Mouse (Mus musculus): ENCODE measurements around the gene Nr2e3. TPM values are rescaled to one million over a fixed set of nuclear protein-coding genes. Genes with fewer than 3 reads are reported as not detected.
"Not testable (repeated sequence)": the region's sequence is repeated elsewhere in the genome, so short reads cannot be mapped to it uniquely, and the experiment has no call there.

Gene Nr2e3
- polyA plus RNA-seq, 1 experiment from 2014 or later = 8.0 TPM

- WGBS = 87% methylated on average over 17 of the region's 17 CpGs
- no peak overlapping the region for H3K4me3 ChIP-seq (replicated peaks)
- no peaks in the 10 kb centered on the region for H3K36me3 ChIP-seq
- peak overlapping the region; percentile 48 for H3K27ac ChIP-seq
- H3K27me3 ChIP-seq (replicated peaks) = no peaks in the 10 kb centered on the region
- H3K9ac ChIP-seq = no peak overlapping the region
- peak overlapping the region; percentile 37 for H3K4me2 ChIP-seq (replicated peaks)
- ATAC-seq = no peak
- no peaks in the 10 kb centered on the region for H3K9me3 ChIP-seq
- peaks cover 18% of the 10 kb centered on the region for H3K4me1 ChIP-seq (replicated peaks)
These were observed 11.7 kb downstream of the Nr2e3 start for GRCm38 (mm10) chr9:59948691-59949250.

- H3K4me1 ChIP-seq (replicated peaks) = peaks cover 13% of the 10 kb centered on the region
- peak overlapping the region; percentile 11; the same call in 1 of the 2 replicates for H3K4me3 ChIP-seq (replicated peaks)
- WGBS = 49% methylated on average over 8 of the region's 8 CpGs
- ATAC-seq = no peak
- no peaks in the 10 kb centered on the region for H3K36me3 ChIP-seq
- peak overlapping the region; percentile 48; the same call in 1 of the 2 replicates for H3K27ac ChIP-seq
- H3K9me3 ChIP-seq = no peaks in the 10 kb centered on the region
- H3K4me2 ChIP-seq (replicated peaks) = peak overlapping the region; percentile 37
- no peaks in the 10 kb centered on the region for H3K27me3 ChIP-seq (replicated peaks)
- H3K9ac ChIP-seq = no peak overlapping the region
These were observed 12.2 kb downstream of the Nr2e3 start for GRCm38 (mm10) chr9:59948226-59948625.

- Histone ChIP-seq H3K9ac (no peak overlapping the region), H3K4me2 (replicated peaks) (peak overlapping the region; percentile 11; the same call in 1 of the 2 replicates), H3K36me3 (no peaks in the 10 kb centered on the region), H3K4me3 (replicated peaks) (no peak overlapping the region), H3K27me3 (replicated peaks) (no peaks in the 10 kb centered on the region), H3K4me1 (replicated peaks) (peaks cover 13% of the 10 kb centered on the region), H3K27ac (peak overlapping the region; percentile 22; the same call in 1 of the 2 replicates), H3K9me3 (no peaks in the 10 kb centered on the region)
- 79% methylated on average over 8 of the region's 8 CpGs for WGBS
- ATAC-seq = no peak
These were observed 13.2 kb downstream of the Nr2e3 start for GRCm38 (mm10) chr9:59947271-59947670.

- H3K27ac ChIP-seq = no peak overlapping the region
- no peaks in the 10 kb centered on the region for H3K27me3 ChIP-seq (replicated peaks)
- no peak for ATAC-seq
- H3K4me3 ChIP-seq (replicated peaks) = no peak overlapping the region
- no peak overlapping the region for H3K9ac ChIP-seq
- peaks cover 17% of the 10 kb centered on the region for H3K4me1 ChIP-seq (replicated peaks)
- WGBS = 74% methylated on average over 3 of the region's 3 CpGs
- H3K4me2 ChIP-seq (replicated peaks) = no peak overlapping the region
- H3K9me3 ChIP-seq = no peaks in the 10 kb centered on the region
- H3K36me3 ChIP-seq = no peaks in the 10 kb centered on the region
These were observed 15.2 kb downstream of the Nr2e3 start for GRCm38 (mm10) chr9:59945241-59945640.

GRCm38 (mm10) chr9:59943826-59944225 is 16.6 kb downstream of the Nr2e3 start:
- no peak overlapping the region for H3K9ac ChIP-seq
- H3K27me3 ChIP-seq (replicated peaks) = no peaks in the 10 kb centered on the region
- ATAC-seq = no peak
- no peak overlapping the region for H3K4me2 ChIP-seq (replicated peaks)
- H3K9me3 ChIP-seq = no peaks in the 10 kb centered on the region
- H3K27ac ChIP-seq = no peak overlapping the region
- no peak overlapping the region for H3K4me3 ChIP-seq (replicated peaks)
- 91% methylated on average over 6 of the region's 6 CpGs for WGBS
- H3K4me1 ChIP-seq (replicated peaks) = peaks cover 16% of the 10 kb centered on the region
- H3K36me3 ChIP-seq = no peaks in the 10 kb centered on the region

GRCm38 (mm10) chr9:59942501-59943085 is 17.9 kb downstream of the Nr2e3 start:
- ATAC-seq = peak; percentile 88
- Histone ChIP-seq H3K27ac (peak overlapping the region; percentile 20; the same call in 1 of the 2 replicates), H3K36me3 (no peaks in the 10 kb centered on the region), H3K27me3 (replicated peaks) (no peaks in the 10 kb centered on the region), H3K4me3 (replicated peaks) (no peak overlapping the region), H3K9ac (no peak overlapping the region), H3K4me2 (replicated peaks) (no peak overlapping the region), H3K4me1 (replicated peaks) (peaks cover 10% of the 10 kb centered on the region), H3K9me3 (no peaks in the 10 kb centered on the region)
- WGBS = 31% methylated on average over 5 of the region's 5 CpGs

- no peaks in the 10 kb centered on the region for H3K9me3 ChIP-seq
- H3K27me3 ChIP-seq (replicated peaks) = no peaks in the 10 kb centered on the region
- peaks cover 10% of the 10 kb centered on the region; the same call in 1 of the 2 replicates for H3K4me1 ChIP-seq (replicated peaks)
- 36% methylated on average over 9 of the region's 9 CpGs for WGBS
- H3K4me2 ChIP-seq (replicated peaks) = peak overlapping the region; percentile 39
- H3K27ac ChIP-seq = peak overlapping the region; percentile 57
- no peaks in the 10 kb centered on the region for H3K36me3 ChIP-seq
- 0 out of 2 replicates have a peak, but pooled peaks have one; percentile 32 for ATAC-seq
- no peak overlapping the region for H3K9ac ChIP-seq
- no peak overlapping the region for H3K4me3 ChIP-seq (replicated peaks)
These were observed 18.5 kb downstream of the Nr2e3 start for GRCm38 (mm10) chr9:59941885-59942350.

- peaks cover 10% of the 10 kb centered on the region; the same call in 1 of the 2 replicates for H3K4me1 ChIP-seq (replicated peaks)
- 0 out of 2 replicates have a peak overlapping the region, but pooled peaks have one; percentile 26 for H3K4me2 ChIP-seq (replicated peaks)
- peak overlapping the region; percentile 57 for H3K27ac ChIP-seq
- no peak for ATAC-seq
- 62% methylated on average over 11 of the region's 12 CpGs for WGBS
- H3K36me3 ChIP-seq = no peaks in the 10 kb centered on the region
- no peaks in the 10 kb centered on the region for H3K27me3 ChIP-seq (replicated peaks)
- H3K9me3 ChIP-seq = no peaks in the 10 kb centered on the region
- no peak overlapping the region for H3K4me3 ChIP-seq (replicated peaks)
- no peak overlapping the region for H3K9ac ChIP-seq
These were observed 19.3 kb downstream of the Nr2e3 start for GRCm38 (mm10) chr9:59940913-59941884.

GRCm38 (mm10) chr9:59939691-59940090 is 20.8 kb downstream of the Nr2e3 start:
- Histone ChIP-seq H3K4me3 (replicated peaks) (0 out of 2 replicates have a peak overlapping the region, but pooled peaks have one; percentile 2), H3K9ac (no peak overlapping the region), H3K9me3 (no peaks in the 10 kb centered on the region), H3K4me2 (replicated peaks) (peak overlapping the region; percentile 26), H3K4me1 (replicated peaks) (peaks cover 10% of the 10 kb centered on the region; the same call in 1 of the 2 replicates), H3K36me3 (no peaks in the 10 kb centered on the region), H3K27ac (no peak overlapping the region), H3K27me3 (replicated peaks) (no peaks in the 10 kb centered on the region)
- ATAC-seq = no peak
- WGBS = 59% methylated on average over 2 of the region's 2 CpGs

GRCm38 (mm10) chr9:59938529-59938928 is 21.9 kb downstream of the Nr2e3 start:
- WGBS = 83% methylated on average over 8 of the region's 8 CpGs
- H3K4me2 ChIP-seq (replicated peaks) = no peak overlapping the region
- no peaks in the 10 kb centered on the region for H3K27me3 ChIP-seq (replicated peaks)
- ATAC-seq = no peak
- no peak overlapping the region for H3K9ac ChIP-seq
- H3K4me1 ChIP-seq (replicated peaks) = 0 out of 2 replicates have a peak, but pooled peaks cover 6% of the 10 kb centered on the region
- H3K36me3 ChIP-seq = no peaks in the 10 kb centered on the region
- H3K9me3 ChIP-seq = no peaks in the 10 kb centered on the region
- H3K4me3 ChIP-seq (replicated peaks) = no peak overlapping the region
- no peak overlapping the region for H3K27ac ChIP-seq

- ATAC-seq; H3K27ac ChIP-seq; H3K27me3 ChIP-seq (replicated peaks); H3K36me3 ChIP-seq; H3K4me2 ChIP-seq (replicated peaks); H3K4me3 ChIP-seq (replicated peaks); H3K9me3 ChIP-seq; H3K9ac ChIP-seq; H3K4me1 ChIP-seq (replicated peaks): not testable (repeated sequence)
- WGBS = 70% methylated on average over 8 of the region's 8 CpGs
These were observed 24.6 kb downstream of the Nr2e3 start for GRCm38 (mm10) chr9:59935866-59936265.

GRCm38 (mm10) chr9:59930248-59930647 is 30.2 kb downstream of the Nr2e3 start:
- WGBS = 73% methylated on average over 3 of the region's 3 CpGs
- no peak for ATAC-seq

More at GRCm38 (mm10) chr9:59930248-59930647, 30.2 kb downstream of the Nr2e3 start:
- H3K36me3 ChIP-seq = no peaks in the 10 kb centered on the region
- no peaks in the 10 kb centered on the region for H3K27me3 ChIP-seq (replicated peaks)
- H3K4me3 ChIP-seq (replicated peaks) = no peak overlapping the region
- H3K4me1 ChIP-seq (replicated peaks) = no peaks in the 10 kb centered on the region
- no peak overlapping the region for H3K27ac ChIP-seq
- H3K4me2 ChIP-seq (replicated peaks) = no peak overlapping the region
- H3K9me3 ChIP-seq = no peaks in the 10 kb centered on the region
- H3K9ac ChIP-seq = no peak overlapping the region

Measured in intestine, embryonic 15.5 days (tissue).